Mouse (Mus musculus): ENCODE data around the gene Frrs1l. TPM values are rescaled to one million over a fixed set of nuclear protein-coding genes. Genes with fewer than 3 reads are reported as not detected.

Gene Frrs1l
- total and polyA plus RNA-seq, 2 experiments from 2014 or later, result 21.2 to 37.9 TPM

GRCm38 (mm10) chr4:56961320-56961925 is 28.8 kb downstream of the Frrs1l start:
- H3K9me3 ChIP-seq (ENCODE audit: low read length), result no peaks in the 10 kb centered on the region
- 86% methylated on average over 12 of the region's 12 CpGs for WGBS
- no peak for ATAC-seq (ENCODE audit: low FRiP score)
- no peak for DNase-seq (ENCODE audit: low spot score)
- H3K27me3 ChIP-seq (ENCODE audit: insufficient read depth, low read length), result no peaks in the 10 kb centered on the region
- no peak overlapping the region for H3K27ac ChIP-seq (ENCODE audit: low read depth, low read length)
- H3K4me1 ChIP-seq (ENCODE audit: insufficient read depth, low read length), result no peaks in the 10 kb centered on the region
- peaks cover 26% of the 10 kb centered on the region for H3K36me3 ChIP-seq (ENCODE audit: insufficient read depth, low read length)
- no peak for TF ChIP-seq CTCF (IDR thresholded peaks at IDR 0.05)
- no peak overlapping the region for H3K9ac ChIP-seq (replicated peaks; ENCODE audit: low read length, poor library complexity, severe bottlenecking)
- H3K4me2 ChIP-seq (ENCODE audit: low read depth, low read length, poor library complexity, severe bottlenecking), result no peak overlapping the region
- H3K4me3 ChIP-seq (ENCODE audit: low read depth, low read length), result no peak overlapping the region

DNA sequence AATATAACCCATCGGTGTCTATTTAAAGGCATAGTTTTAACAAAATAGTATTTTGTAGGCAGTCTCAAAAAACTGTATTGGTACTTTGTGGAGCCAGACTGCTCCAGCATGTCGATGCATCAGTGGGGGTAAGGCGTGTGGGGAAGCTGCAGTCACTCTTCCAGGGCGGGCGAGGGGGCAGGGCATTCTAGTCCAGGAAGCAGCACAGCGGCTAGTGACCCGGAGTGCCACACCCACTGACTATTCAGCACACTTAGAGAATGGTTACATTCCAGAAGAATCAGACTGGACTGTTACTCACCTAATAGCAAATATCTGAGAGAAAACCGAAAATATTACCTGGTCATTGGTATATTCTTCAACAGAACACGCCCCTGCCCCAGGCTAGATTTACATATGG is 32.7 kb downstream of the Frrs1l start:
- no peak overlapping the region for H3K27ac ChIP-seq (ENCODE audit: low read depth, low read length)
- no peak for DNase-seq (ENCODE audit: low spot score)
- no peaks in the 10 kb centered on the region for H3K9me3 ChIP-seq (ENCODE audit: low read length)
- H3K27me3 ChIP-seq (ENCODE audit: insufficient read depth, low read length), result no peaks in the 10 kb centered on the region
- no peak overlapping the region for H3K4me3 ChIP-seq (ENCODE audit: low read depth, low read length)
- no peaks in the 10 kb centered on the region for H3K4me1 ChIP-seq (ENCODE audit: insufficient read depth, low read length)
- whole genome bisulfite sequencing, result 66% methylated on average over 9 of the region's 9 CpGs
- no peak for TF ChIP-seq CTCF (IDR thresholded peaks at IDR 0.05)
- H3K9ac ChIP-seq (replicated peaks; ENCODE audit: low read length, poor library complexity, severe bottlenecking), result no peak overlapping the region
- H3K36me3 ChIP-seq (ENCODE audit: insufficient read depth, low read length), result peaks cover 11% of the 10 kb centered on the region; the same call in 1 of the 2 replicates
- H3K4me2 ChIP-seq (ENCODE audit: low read depth, low read length, poor library complexity, severe bottlenecking), result no peak overlapping the region
- no peak for ATAC-seq (ENCODE audit: low FRiP score)

GRCm38 (mm10) chr4:56953235-56953634 is 37.0 kb downstream of the Frrs1l start:
- Histone ChIP-seq H3K36me3 (ENCODE audit: insufficient read depth, low read length) (no peaks in the 10 kb centered on the region), H3K4me2 (ENCODE audit: low read depth, low read length, poor library complexity, severe bottlenecking) (no peak overlapping the region), H3K4me1 (ENCODE audit: insufficient read depth, low read length) (no peaks in the 10 kb centered on the region), H3K4me3 (ENCODE audit: low read depth, low read length) (no peak overlapping the region), H3K27ac (ENCODE audit: low read depth, low read length) (no peak overlapping the region), H3K9me3 (ENCODE audit: low read length) (no peaks in the 10 kb centered on the region), H3K27me3 (ENCODE audit: insufficient read depth, low read length) (no peaks in the 10 kb centered on the region), H3K9ac (replicated peaks; ENCODE audit: low read length, poor library complexity, severe bottlenecking) (no peak overlapping the region)
- no peak for TF ChIP-seq CTCF (IDR thresholded peaks at IDR 0.05)
- ATAC-seq (ENCODE audit: low FRiP score) (no peak), DNase-seq (ENCODE audit: low spot score) (no peak)
- WGBS, result 82% methylated on average over 6 of the region's 6 CpGs

DNA sequence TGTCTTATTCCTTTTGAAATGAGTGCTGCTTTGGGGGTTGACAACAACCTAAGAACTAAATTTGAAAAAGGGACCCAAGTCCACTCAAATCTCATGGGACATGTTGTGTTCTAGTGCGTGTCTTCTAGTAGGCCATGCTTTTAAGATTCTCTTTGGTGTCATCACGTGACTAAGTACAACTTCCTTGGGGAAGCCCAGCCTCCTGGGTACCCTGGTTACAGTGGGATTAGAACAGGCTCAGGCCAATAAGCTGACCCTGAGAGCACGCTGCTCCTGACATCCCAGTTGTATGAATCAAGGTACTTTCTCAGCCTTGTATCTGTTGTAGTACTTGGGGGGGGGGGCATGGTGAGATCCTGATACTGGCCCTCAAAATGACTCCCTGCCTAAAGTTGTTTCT is 38.5 kb downstream of the Frrs1l start:
- Histone ChIP-seq H3K4me1 (ENCODE audit: insufficient read depth, low read length) (no peaks in the 10 kb centered on the region), H3K27me3 (ENCODE audit: insufficient read depth, low read length) (no peaks in the 10 kb centered on the region), H3K4me3 (ENCODE audit: low read depth, low read length) (no peak overlapping the region), H3K27ac (ENCODE audit: low read depth, low read length) (no peak overlapping the region), H3K9ac (replicated peaks; ENCODE audit: low read length, poor library complexity, severe bottlenecking) (no peak overlapping the region), H3K36me3 (ENCODE audit: insufficient read depth, low read length) (no peaks in the 10 kb centered on the region), H3K9me3 (ENCODE audit: low read length) (no peaks in the 10 kb centered on the region), H3K4me2 (ENCODE audit: low read depth, low read length, poor library complexity, severe bottlenecking) (no peak overlapping the region)
- DNase-seq (ENCODE audit: low spot score), result no peak
- TF ChIP-seq CTCF (IDR thresholded peaks at IDR 0.05), result no peak
- 86% methylated on average over 3 of the region's 3 CpGs for WGBS
- ATAC-seq (ENCODE audit: low FRiP score), result no peak

DNA sequence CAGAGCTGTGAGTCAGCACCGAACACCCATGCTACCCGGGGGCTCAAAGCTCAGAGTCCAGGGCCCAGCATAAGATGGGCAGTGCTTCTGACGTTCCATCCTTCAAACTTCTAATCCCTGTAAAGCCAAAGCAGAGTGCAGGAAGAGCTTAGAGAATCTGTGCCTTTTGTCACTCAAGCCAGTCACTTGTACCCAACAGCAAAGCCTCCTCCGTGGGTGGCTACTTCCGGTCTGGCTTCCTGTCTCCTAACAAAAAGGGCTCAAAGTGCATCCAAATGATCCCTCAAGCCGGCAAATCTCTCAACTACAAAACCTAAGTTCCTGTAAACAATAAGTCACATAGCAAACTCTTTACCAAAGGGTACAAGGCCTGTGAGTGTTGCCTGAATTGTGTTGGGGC is 40.7 kb downstream of the Frrs1l start:
- Histone ChIP-seq H3K9ac (replicated peaks; ENCODE audit: low read length, poor library complexity, severe bottlenecking) (no peak overlapping the region), H3K9me3 (ENCODE audit: low read length) (no peaks in the 10 kb centered on the region), H3K4me3 (ENCODE audit: low read depth, low read length) (no peak overlapping the region), H3K27ac (ENCODE audit: low read depth, low read length) (no peak overlapping the region), H3K4me2 (ENCODE audit: low read depth, low read length, poor library complexity, severe bottlenecking) (no peak overlapping the region), H3K27me3 (ENCODE audit: insufficient read depth, low read length) (no peaks in the 10 kb centered on the region), H3K36me3 (ENCODE audit: insufficient read depth, low read length) (no peaks in the 10 kb centered on the region), H3K4me1 (ENCODE audit: insufficient read depth, low read length) (peaks cover 13% of the 10 kb centered on the region)
- DNase-seq (ENCODE audit: low spot score) (no peak), ATAC-seq (ENCODE audit: low FRiP score) (no peak)
- no peak for TF ChIP-seq CTCF (IDR thresholded peaks at IDR 0.05)
- 62% methylated on average over 6 of the region's 6 CpGs for WGBS

DNA sequence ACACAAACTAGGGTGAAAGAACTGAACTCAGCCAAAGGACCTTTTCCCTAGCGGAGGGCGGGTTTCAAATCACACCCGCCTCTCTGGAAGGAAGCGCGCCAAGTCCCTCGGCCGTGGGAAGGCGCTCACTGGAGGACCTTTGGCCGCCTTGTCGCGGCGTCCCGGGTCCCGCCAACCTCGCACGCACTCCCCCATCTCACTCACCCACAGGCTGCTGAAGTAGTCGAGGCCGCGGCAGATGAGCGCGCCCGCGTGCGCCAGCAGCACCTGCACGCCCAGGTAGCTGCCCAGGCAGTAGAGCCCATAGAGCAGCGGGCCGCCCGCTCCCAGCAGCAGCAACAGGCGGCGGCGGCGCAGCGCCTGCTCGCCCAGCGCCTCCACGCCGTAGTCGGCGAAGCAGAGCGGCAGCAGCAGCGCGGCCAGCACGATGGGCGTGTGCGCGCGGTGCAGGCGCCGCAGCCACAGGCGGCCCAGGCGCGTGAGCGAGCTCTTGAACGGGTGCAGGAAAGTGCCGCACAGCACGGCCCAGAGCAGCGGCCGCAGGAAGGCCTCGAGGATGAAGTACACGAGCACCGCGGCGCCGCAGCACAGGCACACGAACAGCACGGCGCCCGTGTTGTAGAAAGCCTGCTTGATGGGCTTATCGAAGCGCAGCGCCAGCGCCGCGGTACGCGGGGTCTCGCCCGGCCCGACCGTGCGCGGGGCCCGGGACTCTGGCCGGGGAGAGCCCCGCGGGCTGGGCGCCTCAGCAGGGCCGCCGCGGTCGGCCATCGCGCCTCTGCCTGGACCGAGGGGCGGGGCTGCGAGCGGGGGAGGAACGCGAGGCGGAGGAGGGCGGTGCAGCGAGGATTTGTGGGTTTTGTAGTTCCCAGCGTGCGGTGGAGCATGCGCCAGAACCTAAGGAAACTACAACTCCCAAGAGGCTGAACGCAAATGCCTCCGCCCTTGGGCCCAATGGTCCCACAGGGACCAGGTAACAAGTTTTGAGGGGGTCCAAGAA is 43.2 kb downstream of the Frrs1l start, which contains the start of gene Tmem245:
Gene Tmem245 (minus strand): TSS at position 797 of the 1,000 bp plus-strand sequence.
- peak within 1 kb of the TSS; percentile 82 for H3K9ac ChIP-seq (replicated peaks; ENCODE audit: low read length, poor library complexity, severe bottlenecking)
- H3K27ac ChIP-seq (ENCODE audit: low read depth, low read length), result peak within 1 kb of the TSS; percentile 94
- no peaks in the 10 kb centered on the region for H3K36me3 ChIP-seq (ENCODE audit: insufficient read depth, low read length)
- peak within 1 kb of the TSS; percentile 94 for H3K4me2 ChIP-seq (ENCODE audit: low read depth, low read length, poor library complexity, severe bottlenecking)
- DNase-seq (ENCODE audit: low spot score) (peak; percentile 97), ATAC-seq (ENCODE audit: low FRiP score) (peak; percentile 95)
- peaks cover 15% of the 10 kb centered on the region for H3K4me1 ChIP-seq (ENCODE audit: insufficient read depth, low read length)
- no peaks in the 10 kb centered on the region for H3K9me3 ChIP-seq (ENCODE audit: low read length)
- under 1% methylated on average over 106 of the region's 107 CpGs for WGBS
- no peaks in the 10 kb centered on the region for H3K27me3 ChIP-seq (ENCODE audit: insufficient read depth, low read length)
- H3K4me3 ChIP-seq (ENCODE audit: low read depth, low read length), result peak within 1 kb of the TSS; percentile 88
- TF ChIP-seq CTCF (IDR thresholded peaks at IDR 0.05), result no peak; the same call in 1 of the 2 replicates

Data from midbrain, postnatal 0 days (tissue).